Mouse (Mus musculus): ENCODE results near the gene Nfkb1.

Gene Nfkb1

GRCm38 (mm10) chr3:135586471-135586880, 104.9 kb downstream of the Nfkb1 start:
- no peak for DNase-seq (ENCODE audit: low read depth, low spot score)

- DNase-seq (ENCODE audit: low read depth, low spot score), result no peak
These were observed 105.3 kb downstream of the Nfkb1 start for GRCm38 (mm10) chr3:135586060-135586459.

- DNase-seq (ENCODE audit: low read depth, low spot score), result no peak
These were observed 105.9 kb downstream of the Nfkb1 start for GRCm38 (mm10) chr3:135585482-135585881.

- DNase-seq (ENCODE audit: low read depth, low spot score), result no peak
These were observed 109.1 kb downstream of the Nfkb1 start for GRCm38 (mm10) chr3:135582246-135582645.

- no peak for DNase-seq (ENCODE audit: low read depth, low spot score)
These were observed 109.7 kb downstream of the Nfkb1 start for GRCm38 (mm10) chr3:135581606-135582117.

GRCm38 (mm10) chr3:135580439-135581275, 110.7 kb downstream of the Nfkb1 start:
- no peak for DNase-seq (ENCODE audit: low read depth, low spot score)

GRCm38 (mm10) chr3:135579179-135579578, 112.2 kb downstream of the Nfkb1 start:
- DNase-seq (ENCODE audit: low read depth, low spot score), result no peak

GRCm38 (mm10) chr3:135578588-135579140, 112.7 kb downstream of the Nfkb1 start:
- DNase-seq (ENCODE audit: low read depth, low spot score), result no peak

- DNase-seq (ENCODE audit: low read depth, low spot score), result no peak
These were observed 116.2 kb downstream of the Nfkb1 start for GRCm38 (mm10) chr3:135575126-135575525.

GRCm38 (mm10) chr3:135573051-135573450, 118.3 kb downstream of the Nfkb1 start:
- DNase-seq (ENCODE audit: low read depth, low spot score), result no peak

GRCm38 (mm10) chr3:135571540-135571939, 119.8 kb downstream of the Nfkb1 start:
- DNase-seq (ENCODE audit: low read depth, low spot score), result no peak

GRCm38 (mm10) chr3:135568633-135569032, 122.7 kb downstream of the Nfkb1 start:
- no peak for DNase-seq (ENCODE audit: low read depth, low spot score)

GRCm38 (mm10) chr3:135567888-135568287, 123.5 kb downstream of the Nfkb1 start:
- no peak for DNase-seq (ENCODE audit: low read depth, low spot score)

- no peak for DNase-seq (ENCODE audit: low read depth, low spot score)
These were observed 126.0 kb downstream of the Nfkb1 start for GRCm38 (mm10) chr3:135565306-135565705.

GRCm38 (mm10) chr3:135564706-135565105, 126.6 kb downstream of the Nfkb1 start:
- DNase-seq (ENCODE audit: low read depth, low spot score), result no peak

- DNase-seq (ENCODE audit: low read depth, low spot score), result no peak
These were observed 128.1 kb downstream of the Nfkb1 start for GRCm38 (mm10) chr3:135563163-135563689.

- no peak for DNase-seq (ENCODE audit: low read depth, low spot score)
These were observed 129.3 kb downstream of the Nfkb1 start for GRCm38 (mm10) chr3:135562036-135562435.

GRCm38 (mm10) chr3:135556851-135557662, 134.3 kb downstream of the Nfkb1 start:
- DNase-seq (ENCODE audit: low read depth, low spot score), result peak; percentile 12

GRCm38 (mm10) chr3:135556052-135556587, 135.2 kb downstream of the Nfkb1 start:
- DNase-seq (ENCODE audit: low read depth, low spot score), result no peak

GRCm38 (mm10) chr3:135555192-135555591, 136.2 kb downstream of the Nfkb1 start:
- no peak for DNase-seq (ENCODE audit: low read depth, low spot score)

GRCm38 (mm10) chr3:135552874-135553273, 138.5 kb downstream of the Nfkb1 start:
- no peak for DNase-seq (ENCODE audit: low read depth, low spot score)

- DNase-seq (ENCODE audit: low read depth, low spot score), result no peak
These were observed 144.0 kb downstream of the Nfkb1 start for GRCm38 (mm10) chr3:135547298-135547697.
